Mouse (Mus musculus): ENCODE data around the gene Lmf2. TPM values are rescaled to one million over a fixed set of nuclear protein-coding genes. Genes with fewer than 3 reads are reported as not detected.

The Lmf2 gene
- polyA plus RNA-seq, 1 experiment from 2014 or later = 31.6 TPM

DNA sequence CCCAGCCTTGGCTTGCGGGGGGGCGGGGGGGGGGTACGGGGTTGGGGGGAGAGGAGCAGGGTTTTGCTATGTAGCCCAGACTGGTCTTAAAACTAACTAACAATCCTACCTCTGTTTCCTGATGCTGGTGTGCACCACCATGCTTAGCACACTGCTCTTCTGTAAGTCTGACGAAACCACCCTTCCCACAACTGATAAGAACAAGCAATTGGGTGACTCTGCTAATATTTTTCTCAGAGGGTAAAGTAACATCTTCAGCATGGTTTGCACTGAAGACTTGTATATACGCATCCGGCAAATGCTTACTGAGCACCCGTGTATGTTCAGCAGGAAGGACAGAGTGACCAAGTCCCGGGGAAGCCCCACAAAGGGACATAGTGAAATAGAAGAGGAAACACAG is 34.2 kb downstream of the Lmf2 start:
- no peak for DNase-seq (ENCODE audit: low spot score)
- no peak overlapping the region for H3K4me3 ChIP-seq (ENCODE audit: low read depth, low read length)
- H3K36me3 ChIP-seq (ENCODE audit: control insufficient read depth, insufficient read depth, low read length) = no peaks in the 10 kb centered on the region
- H3K9ac ChIP-seq (ENCODE audit: low read length) = no peak overlapping the region
- no peak overlapping the region for H3K27ac ChIP-seq (replicated peaks; ENCODE audit: low read depth, low read length)
- peaks cover 5% of the 10 kb centered on the region; the same call in 1 of the 2 replicates for H3K27me3 ChIP-seq (ENCODE audit: control insufficient read depth, insufficient read depth, low read length)
- peaks cover 6% of the 10 kb centered on the region; the same call in 1 of the 2 replicates for H3K4me1 ChIP-seq (ENCODE audit: control insufficient read depth, insufficient read depth, low read length)
- no peak for ATAC-seq (ENCODE audit: insufficient number of reproducible peaks, low FRiP score, low TSS enrichment, low read depth)
- H3K4me2 ChIP-seq (ENCODE audit: low read depth, severe bottlenecking) = no peak overlapping the region
- WGBS = 86% methylated on average over 8 of the region's 8 CpGs
- no peaks in the 10 kb centered on the region for H3K9me3 ChIP-seq (ENCODE audit: control insufficient read depth, low read length)

DNA sequence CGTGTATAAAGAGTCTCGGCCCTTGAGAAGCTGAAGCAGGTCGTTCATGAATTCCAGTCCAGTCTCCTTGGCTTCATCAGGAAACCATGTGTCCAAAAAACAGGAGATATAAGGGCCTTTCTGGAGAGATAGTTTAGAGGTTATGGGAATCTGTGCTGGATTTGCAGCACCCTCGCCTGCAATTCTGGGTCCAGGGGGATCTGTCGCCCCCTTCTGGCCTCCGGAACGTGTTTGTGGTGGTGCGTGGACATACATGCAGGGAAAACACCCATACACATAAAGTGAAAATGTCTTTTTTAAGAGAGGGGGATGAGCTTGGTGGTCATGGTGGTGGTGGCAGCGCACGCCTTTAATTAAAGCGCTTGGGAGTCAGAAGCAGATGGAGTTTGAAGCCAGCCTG is 39.3 kb downstream of the Lmf2 start:
- H3K27ac ChIP-seq (replicated peaks; ENCODE audit: low read depth, low read length) = no peak overlapping the region
- no peaks in the 10 kb centered on the region for H3K9me3 ChIP-seq (ENCODE audit: control insufficient read depth, low read length)
- no peak overlapping the region for H3K4me3 ChIP-seq (ENCODE audit: low read depth, low read length)
- no peaks in the 10 kb centered on the region for H3K27me3 ChIP-seq (ENCODE audit: control insufficient read depth, insufficient read depth, low read length)
- no peak for ATAC-seq (ENCODE audit: insufficient number of reproducible peaks, low FRiP score, low TSS enrichment, low read depth)
- no peaks in the 10 kb centered on the region for H3K36me3 ChIP-seq (ENCODE audit: control insufficient read depth, insufficient read depth, low read length)
- H3K9ac ChIP-seq (ENCODE audit: low read length) = no peak overlapping the region
- H3K4me1 ChIP-seq (ENCODE audit: control insufficient read depth, insufficient read depth, low read length) = peaks cover 4% of the 10 kb centered on the region
- whole genome bisulfite sequencing = 68% methylated on average over 11 of the region's 11 CpGs
- H3K4me2 ChIP-seq (ENCODE audit: low read depth, severe bottlenecking) = no peak overlapping the region
- DNase-seq (ENCODE audit: low spot score) = peak; percentile 35

DNA sequence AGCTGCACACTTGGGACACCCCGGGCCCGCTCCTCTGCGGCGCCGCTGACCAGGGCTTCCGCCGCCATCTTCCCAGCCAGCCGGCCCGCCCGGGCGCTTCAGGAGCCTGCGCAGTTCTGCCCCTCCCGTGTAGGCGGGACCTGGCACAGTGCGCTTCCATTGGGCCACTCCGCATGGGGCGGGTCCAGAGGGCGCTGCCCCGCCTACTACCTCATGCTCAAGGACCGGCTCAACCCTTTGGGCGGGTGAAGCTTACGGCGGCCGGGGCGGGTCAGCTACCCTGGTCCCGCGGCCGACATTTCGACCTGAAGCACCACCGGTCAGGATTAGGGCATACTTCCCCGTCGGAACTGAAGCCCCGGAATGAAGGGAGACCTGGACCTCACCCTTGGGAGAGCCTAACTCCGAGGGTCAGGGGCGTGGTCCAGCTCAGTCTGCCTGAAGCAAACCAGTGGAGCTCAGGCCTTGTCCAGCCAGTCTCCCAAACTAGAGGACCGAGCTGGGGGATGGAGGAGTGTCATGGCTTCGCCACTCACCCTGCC is 40.2 kb downstream of the Lmf2 start, which contains the start of gene Sbf1:
Sbf1 (minus strand) TSS at position 122 of the 542 bp plus-strand sequence.
- H3K9me3 ChIP-seq (ENCODE audit: control insufficient read depth, low read length) = no peaks in the 10 kb centered on the region
- H3K4me1 ChIP-seq (ENCODE audit: control insufficient read depth, insufficient read depth, low read length) = peaks cover 4% of the 10 kb centered on the region
- 0 out of 2 replicates have a peak within 1 kb of the TSS, but pooled peaks have one; percentile 12 for H3K27ac ChIP-seq (replicated peaks; ENCODE audit: low read depth, low read length)
- no peaks in the 10 kb centered on the region for H3K36me3 ChIP-seq (ENCODE audit: control insufficient read depth, insufficient read depth, low read length)
- DNase-seq (ENCODE audit: low spot score) (peak; percentile 97), ATAC-seq (ENCODE audit: insufficient number of reproducible peaks, low FRiP score, low TSS enrichment, low read depth) (peak; percentile 99)
- H3K4me2 ChIP-seq (ENCODE audit: low read depth, severe bottlenecking) = peak within 1 kb of the TSS; percentile 64
- H3K9ac ChIP-seq (ENCODE audit: low read length) = peak within 1 kb of the TSS; percentile 91
- H3K27me3 ChIP-seq (ENCODE audit: control insufficient read depth, insufficient read depth, low read length) = no peaks in the 10 kb centered on the region
- peak within 1 kb of the TSS; percentile 96 for H3K4me3 ChIP-seq (ENCODE audit: low read depth, low read length)
- WGBS = under 1% methylated on average over 37 of the region's 37 CpGs

DNA sequence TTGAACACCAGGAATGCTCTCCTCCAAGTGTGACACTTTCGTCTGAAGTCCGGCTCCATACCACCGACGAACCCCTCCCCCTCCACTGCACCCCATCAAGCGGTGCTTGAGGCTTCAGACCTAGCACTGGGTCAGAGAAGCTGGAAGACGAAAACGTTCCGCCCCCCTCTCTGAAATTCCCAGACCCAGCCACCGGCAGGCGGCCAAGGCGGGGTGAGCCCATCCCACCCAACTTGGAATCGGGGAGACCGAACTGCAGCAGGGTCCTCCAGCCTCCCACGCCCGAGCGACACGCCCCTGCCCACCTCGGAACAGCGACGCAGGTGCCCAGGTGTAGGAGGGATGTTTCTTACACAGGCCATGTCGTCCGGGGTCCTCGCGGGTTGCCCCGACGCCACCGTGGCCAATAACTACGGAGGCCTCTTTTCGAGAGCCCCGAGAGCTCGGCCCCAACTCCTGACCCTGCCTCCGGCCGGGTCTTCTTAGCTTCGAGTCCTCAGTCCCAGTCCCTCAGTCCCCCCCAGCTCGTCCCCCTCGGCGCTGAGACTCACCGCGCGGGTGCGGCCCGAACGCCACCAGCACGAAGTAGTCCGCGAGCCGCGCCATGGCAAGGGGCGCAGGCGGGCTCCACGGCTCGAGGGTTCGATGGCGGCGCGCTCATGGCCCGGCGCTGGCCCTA is 40.8 kb downstream of the Lmf2 start:
- H3K36me3 ChIP-seq (ENCODE audit: control insufficient read depth, insufficient read depth, low read length) = no peaks in the 10 kb centered on the region

DNA sequence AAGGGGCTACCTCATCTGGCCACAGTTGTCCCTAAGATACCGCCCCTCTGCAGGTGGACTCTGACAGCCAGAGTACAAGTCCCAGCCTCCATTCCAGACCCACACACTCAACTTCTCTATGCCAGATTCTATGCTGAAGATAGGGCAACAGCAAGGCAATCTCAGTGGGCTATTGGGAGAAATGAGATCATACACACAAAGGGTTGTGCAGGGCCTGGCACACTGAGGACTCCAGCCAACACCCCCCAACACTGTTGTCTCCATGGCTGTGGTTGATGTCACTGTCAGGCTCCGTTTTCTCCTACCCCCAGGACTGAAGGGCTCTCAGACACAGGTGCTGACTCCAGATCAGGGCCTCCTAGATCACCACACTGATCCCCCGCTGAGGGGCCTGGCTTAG is 41.4 kb downstream of the Lmf2 start:
- DNase-seq (ENCODE audit: low spot score) (no peak), ATAC-seq (ENCODE audit: insufficient number of reproducible peaks, low FRiP score, low TSS enrichment, low read depth) (no peak)
- Histone ChIP-seq H3K27me3 (ENCODE audit: control insufficient read depth, insufficient read depth, low read length) (no peaks in the 10 kb centered on the region), H3K27ac (replicated peaks; ENCODE audit: low read depth, low read length) (no peak overlapping the region), H3K9me3 (ENCODE audit: control insufficient read depth, low read length) (no peaks in the 10 kb centered on the region), H3K4me1 (ENCODE audit: control insufficient read depth, insufficient read depth, low read length) (peaks cover 4% of the 10 kb centered on the region), H3K4me2 (ENCODE audit: low read depth, severe bottlenecking) (peak overlapping the region; percentile 64), H3K36me3 (ENCODE audit: control insufficient read depth, insufficient read depth, low read length) (no peaks in the 10 kb centered on the region), H3K9ac (ENCODE audit: low read length) (peak overlapping the region; percentile 91), H3K4me3 (ENCODE audit: low read depth, low read length) (peak overlapping the region; percentile 96)
- WGBS = 37% methylated on average over 3 of the region's 3 CpGs

More for the DNA sequence above, 40.8 kb downstream of the Lmf2 start:
- H3K27me3 ChIP-seq (ENCODE audit: control insufficient read depth, insufficient read depth, low read length) = no peaks in the 10 kb centered on the region
- H3K4me2 ChIP-seq (ENCODE audit: low read depth, severe bottlenecking) = peak overlapping the region; percentile 64
- H3K4me3 ChIP-seq (ENCODE audit: low read depth, low read length) = peak overlapping the region; percentile 96
- WGBS = 0% methylated on average over 58 of the region's 58 CpGs
- no peaks in the 10 kb centered on the region for H3K9me3 ChIP-seq (ENCODE audit: control insufficient read depth, low read length)
- H3K4me1 ChIP-seq (ENCODE audit: control insufficient read depth, insufficient read depth, low read length) = peaks cover 4% of the 10 kb centered on the region
- H3K9ac ChIP-seq (ENCODE audit: low read length) = peak overlapping the region; percentile 91
- DNase-seq (ENCODE audit: low spot score) (peak; percentile 47), ATAC-seq (ENCODE audit: insufficient number of reproducible peaks, low FRiP score, low TSS enrichment, low read depth) (peak; percentile 40)
- 0 out of 2 replicates have a peak overlapping the region, but pooled peaks have one; percentile 12 for H3K27ac ChIP-seq (replicated peaks; ENCODE audit: low read depth, low read length)

DNA sequence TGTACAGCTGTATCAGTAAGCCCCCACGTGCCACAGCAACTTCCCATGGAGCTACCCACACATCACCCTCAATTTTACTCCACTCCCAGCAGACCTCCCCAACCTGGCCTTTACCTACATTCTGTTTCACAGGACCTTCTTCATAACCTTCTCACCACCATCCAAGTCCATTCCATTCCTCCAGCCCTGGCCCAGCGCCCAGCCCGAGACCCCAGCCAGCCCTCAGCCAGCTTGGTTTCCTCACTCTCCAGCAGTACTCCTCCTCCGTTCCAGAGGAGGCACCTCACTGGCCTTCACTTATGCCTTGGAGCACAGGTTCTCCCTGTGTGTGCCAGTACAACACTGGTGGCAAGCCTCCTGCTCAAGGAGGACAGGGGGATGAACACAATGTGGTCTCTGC is 42.1 kb downstream of the Lmf2 start:
- 78% methylated on average over 4 of the region's 4 CpGs for WGBS
- Histone ChIP-seq H3K27me3 (ENCODE audit: control insufficient read depth, insufficient read depth, low read length) (no peaks in the 10 kb centered on the region), H3K4me2 (ENCODE audit: low read depth, severe bottlenecking) (peak overlapping the region; percentile 0; the same call in 1 of the 2 replicates), H3K36me3 (ENCODE audit: control insufficient read depth, insufficient read depth, low read length) (no peaks in the 10 kb centered on the region), H3K4me1 (ENCODE audit: control insufficient read depth, insufficient read depth, low read length) (peaks cover 4% of the 10 kb centered on the region), H3K9me3 (ENCODE audit: control insufficient read depth, low read length) (no peaks in the 10 kb centered on the region), H3K9ac (ENCODE audit: low read length) (no peak overlapping the region), H3K4me3 (ENCODE audit: low read depth, low read length) (no peak overlapping the region; the same call in 1 of the 2 replicates), H3K27ac (replicated peaks; ENCODE audit: low read depth, low read length) (no peak overlapping the region)
- ATAC-seq (ENCODE audit: insufficient number of reproducible peaks, low FRiP score, low TSS enrichment, low read depth) (no peak), DNase-seq (ENCODE audit: low spot score) (no peak)

DNA sequence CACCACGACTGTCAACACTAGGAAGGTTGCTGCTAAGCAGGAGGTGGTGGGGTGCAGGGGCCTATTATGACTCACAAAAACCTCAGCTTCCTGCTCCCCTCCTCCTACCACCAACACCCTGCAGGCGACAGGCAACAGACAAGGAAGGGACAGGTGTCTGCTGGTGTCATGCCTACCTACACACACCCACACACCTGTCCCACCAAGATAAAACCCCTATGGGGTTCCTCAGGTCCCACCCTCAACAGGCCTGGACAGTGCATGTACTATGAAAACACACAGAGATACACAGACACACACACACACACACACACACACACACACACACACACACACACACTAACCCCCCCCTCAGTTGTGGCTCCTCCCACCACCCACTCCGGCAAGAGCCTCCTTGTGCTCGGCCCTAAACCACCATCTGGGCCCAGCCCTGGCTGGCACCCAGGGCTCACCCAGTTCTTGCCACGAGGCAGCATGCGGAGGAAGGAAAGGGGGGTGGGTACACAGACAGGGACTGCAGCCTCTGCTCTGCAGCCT is 45.4 kb downstream of the Lmf2 start:
- Histone ChIP-seq H3K27me3 (ENCODE audit: control insufficient read depth, insufficient read depth, low read length) (no peaks in the 10 kb centered on the region), H3K36me3 (ENCODE audit: control insufficient read depth, insufficient read depth, low read length) (peaks cover 5% of the 10 kb centered on the region; the same call in 1 of the 2 replicates), H3K4me1 (ENCODE audit: control insufficient read depth, insufficient read depth, low read length) (peaks cover 4% of the 10 kb centered on the region), H3K9me3 (ENCODE audit: control insufficient read depth, low read length) (no peaks in the 10 kb centered on the region), H3K9ac (ENCODE audit: low read length) (no peak overlapping the region), H3K4me2 (ENCODE audit: low read depth, severe bottlenecking) (no peak overlapping the region), H3K4me3 (ENCODE audit: low read depth, low read length) (no peak overlapping the region), H3K27ac (replicated peaks; ENCODE audit: low read depth, low read length) (no peak overlapping the region)
- DNase-seq (ENCODE audit: low spot score) (no peak), ATAC-seq (ENCODE audit: insufficient number of reproducible peaks, low FRiP score, low TSS enrichment, low read depth) (no peak)
- 87% methylated on average over 6 of the region's 6 CpGs for WGBS

DNA sequence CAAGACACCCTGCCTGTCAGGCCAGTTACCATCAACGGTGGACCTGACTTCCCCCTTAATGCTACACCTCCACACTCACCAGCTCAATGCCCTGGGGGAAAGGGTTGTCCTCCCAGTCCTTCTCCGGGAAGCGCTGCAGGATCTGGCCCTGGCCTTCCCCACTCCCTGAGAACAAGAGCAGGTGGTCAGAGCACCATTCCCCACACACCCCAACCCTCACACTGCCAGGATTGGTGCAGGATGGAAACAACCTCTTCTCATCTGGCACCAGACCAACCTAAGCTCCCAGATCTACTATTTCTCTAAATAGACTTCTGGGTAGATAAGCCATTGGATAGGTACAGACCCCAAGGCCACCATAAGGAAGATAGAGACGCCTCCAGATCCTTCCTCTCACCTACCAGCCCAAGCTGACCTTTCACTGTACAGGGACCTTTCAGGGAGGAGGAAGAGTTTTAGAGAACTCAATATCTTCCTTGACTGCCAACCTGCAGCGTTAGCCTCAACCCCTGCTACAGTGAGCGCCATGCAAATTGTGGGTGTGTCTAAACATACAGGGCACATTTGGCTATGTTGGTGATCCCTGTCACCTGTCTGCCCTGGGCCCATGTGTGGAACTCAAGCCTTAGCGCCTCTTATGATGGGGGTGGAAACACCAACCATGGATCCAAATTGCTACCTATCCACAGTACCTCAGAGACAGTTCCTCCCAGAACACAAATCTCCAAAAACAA is 46.9 kb downstream of the Lmf2 start:
- no peak for ATAC-seq (ENCODE audit: insufficient number of reproducible peaks, low FRiP score, low TSS enrichment, low read depth)

More for the DNA sequence above, 46.9 kb downstream of the Lmf2 start:
- Histone ChIP-seq H3K9me3 (ENCODE audit: control insufficient read depth, low read length) (no peaks in the 10 kb centered on the region), H3K4me3 (ENCODE audit: low read depth, low read length) (no peak overlapping the region), H3K27me3 (ENCODE audit: control insufficient read depth, insufficient read depth, low read length) (no peaks in the 10 kb centered on the region), H3K36me3 (ENCODE audit: control insufficient read depth, insufficient read depth, low read length) (peaks cover 10% of the 10 kb centered on the region; the same call in 1 of the 2 replicates), H3K4me1 (ENCODE audit: control insufficient read depth, insufficient read depth, low read length) (no peaks in the 10 kb centered on the region; the same call in none of the 2 replicates), H3K4me2 (ENCODE audit: low read depth, severe bottlenecking) (no peak overlapping the region), H3K27ac (replicated peaks; ENCODE audit: low read depth, low read length) (no peak overlapping the region), H3K9ac (ENCODE audit: low read length) (no peak overlapping the region)
- DNase-seq (ENCODE audit: low spot score) = no peak
- 86% methylated on average over 7 of the region's 7 CpGs for WGBS

Data from limb, embryonic 11.5 days (tissue).